Comparison of ENCODE assay signal across 8 mouse cellular contexts in genomic region chr7:19524420-19525104, GRCm38 (mm10). TPM values are rescaled to one million over a fixed set of nuclear protein-coding genes. Genes with fewer than 3 reads are reported as not detected.
DNase-seq lines count a peak whose midpoint lies in the region; ATAC-seq and TF ChIP-seq lines count a peak whose summit lies in the region.

No protein-coding gene starts in this region.

- ATAC-seq in lung, embryonic 14.5 days (ENCODE audit: insufficient read depth), result peak; percentile 19
- peak; percentile 48 for ATAC-seq in forebrain, embryonic 13.5 days
- no peak for ATAC-seq in limb, embryonic 12.5 days (ENCODE audit: insufficient number of reproducible peaks, insufficient read depth, low FRiP score, low TSS enrichment, low read depth)

- peak overlapping the region; percentile 78 for H3K4me2 ChIP-seq in lung, embryonic 14.5 days
- H3K4me2 ChIP-seq in forebrain, embryonic 13.5 days, result peak overlapping the region; percentile 76
- H3K4me2 ChIP-seq in limb, embryonic 12.5 days, result peak overlapping the region; percentile 86

- TF ChIP-seq CTCF in lung, embryonic 14.5 days (IDR thresholded peaks at IDR 0.05; ENCODE audit: low read depth), result no peak
- no peak for TF ChIP-seq CTCF in olfactory bulb, adult 2 months (IDR thresholded peaks at IDR 0.05; ENCODE audit: insufficient read depth, low read depth, low read length)

- H3K4me3 ChIP-seq in lung, embryonic 14.5 days (ENCODE audit: low read depth, low read length), result peak overlapping the region; percentile 40
- H3K4me3 ChIP-seq in forebrain, embryonic 13.5 days, result peak overlapping the region; percentile 43
- peak overlapping the region; percentile 45 for H3K4me3 ChIP-seq in limb, embryonic 12.5 days (replicated peaks)
- H3K4me3 ChIP-seq in olfactory bulb, adult 2 months (ENCODE audit: insufficient read depth, low read depth, low read length), result peak overlapping the region; percentile 42

- H3K27ac ChIP-seq in lung, embryonic 14.5 days (ENCODE audit: low read depth), result no peak overlapping the region; the same call in 1 of the 2 replicates
- no peak overlapping the region for H3K27ac ChIP-seq in forebrain, embryonic 13.5 days
- no peak overlapping the region for H3K27ac ChIP-seq in limb, embryonic 12.5 days
- H3K27ac ChIP-seq in olfactory bulb, adult 2 months (ENCODE audit: insufficient read depth, low read depth, low read length), result no peak overlapping the region

- TF ChIP-seq POLR2A in olfactory bulb, adult 2 months (IDR thresholded peaks at IDR 0.05; ENCODE audit: insufficient read depth, low read depth, low read length), result no peak

- H3K9me3 ChIP-seq in lung, embryonic 14.5 days (ENCODE audit: low read depth, low read length), result no peaks in the 10 kb centered on the region
- no peaks in the 10 kb centered on the region for H3K9me3 ChIP-seq in forebrain, embryonic 13.5 days (replicated peaks)
- no peaks in the 10 kb centered on the region for H3K9me3 ChIP-seq in limb, embryonic 12.5 days

- peak overlapping the region; percentile 34; the same call in 1 of the 2 replicates for H3K9ac ChIP-seq in lung, embryonic 14.5 days
- H3K9ac ChIP-seq in forebrain, embryonic 13.5 days, result peak overlapping the region; percentile 63
- H3K9ac ChIP-seq in limb, embryonic 12.5 days (replicated peaks), result peak overlapping the region; percentile 51

- no peak for DNase-seq in lung, embryonic 14.5 days
- DNase-seq in lung, postnatal 4 days, result no peak
- DNase-seq in adrenal gland, adult 2 months, result no peak
- DNase-seq in Muller cell, postnatal 12 days (ENCODE audit: inconsistent ontology term), result no peak
- DNase-seq in layer of hippocampus, adult 18-20 months (ENCODE audit: low spot score in 2 of 2), result no peak

- peaks cover 9% of the 10 kb centered on the region; the same call in 1 of the 2 replicates for H3K4me1 ChIP-seq in lung, embryonic 14.5 days (ENCODE audit: insufficient read depth)
- H3K4me1 ChIP-seq in forebrain, embryonic 13.5 days, result peaks cover 27% of the 10 kb centered on the region
- peaks cover 27% of the 10 kb centered on the region for H3K4me1 ChIP-seq in limb, embryonic 12.5 days (replicated peaks)
- H3K4me1 ChIP-seq in olfactory bulb, adult 2 months (ENCODE audit: control insufficient read depth, insufficient read depth, low read length), result peaks cover 26% of the 10 kb centered on the region

- H3K27me3 ChIP-seq in lung, embryonic 14.5 days (ENCODE audit: insufficient read depth, low read length), result peaks cover 57% of the 10 kb centered on the region
- peaks cover 61% of the 10 kb centered on the region for H3K27me3 ChIP-seq in forebrain, embryonic 13.5 days
- peaks cover 75% of the 10 kb centered on the region for H3K27me3 ChIP-seq in limb, embryonic 12.5 days

- WGBS in lung, embryonic 14.5 days, result 14% methylated on average over 24 of the region's 24 CpGs
- WGBS in forebrain, embryonic 13.5 days, result 12% methylated on average over 24 of the region's 24 CpGs
- 15% methylated on average over 24 of the region's 24 CpGs for WGBS in limb, embryonic 12.5 days
- 15% methylated on average over 24 of the region's 24 CpGs for WGBS in olfactory bulb, adult 2 months

- peaks cover 13% of the 10 kb centered on the region for H3K36me3 ChIP-seq in lung, embryonic 14.5 days (ENCODE audit: insufficient read depth)
- H3K36me3 ChIP-seq in forebrain, embryonic 13.5 days (ENCODE audit: poor library complexity, severe bottlenecking), result peaks cover 14% of the 10 kb centered on the region
- H3K36me3 ChIP-seq in limb, embryonic 12.5 days, result peaks cover 13% of the 10 kb centered on the region

RNA-seq across cellular contexts. Expression of gene Nkpd1, which starts 6.9 kb away (rescaled TPM):
- polyA plus RNA-seq in lung, embryonic 14.5 days (2014; fragmentation: Nextera tagmentation; extraction: Ambion mirVana), result 0.11 TPM in 2 replicates
- polyA plus RNA-seq in forebrain, embryonic 13.5 days (2015; fragmentation: Nextera tagmentation; extraction: Ambion mirVana), result 0.15 and 0.21 TPM in 2 replicates
- 0.14 TPM in 1 of 2 replicates, not detected in the other for polyA plus RNA-seq in limb, embryonic 12.5 days (2016; fragmentation: Nextera tagmentation; extraction: Ambion mirVana)
- polyA plus RNA-seq in olfactory bulb, adult 2 months (2012; ENCODE audit: insufficient read depth, insufficient read length, low replicate concordance, missing spikeins), result not detected in 2 replicates
- total RNA-seq in adrenal gland, adult 2 months (2021), result under 1 TPM in 1 of 2 experiments, not detected in 1; 0.14 TPM
- polyA plus RNA-seq in adrenal gland, adult 2 months (2012; rRNA removed), result 0.38 and 0.64 TPM in 2 replicates
- total RNA-seq in layer of hippocampus, adult 18-20 months (2021), result under 1 TPM; 0.56 to 0.57 TPM

RNA-seq across cellular contexts. Expression of gene Trappc6a, which starts 16.4 kb away (rescaled TPM):
- polyA plus RNA-seq in lung, embryonic 14.5 days (2014; fragmentation: Nextera tagmentation; extraction: Ambion mirVana), result 77.3 and 83.5 TPM in 2 replicates
- 39.3 and 40.6 TPM in 2 replicates for polyA plus RNA-seq in forebrain, embryonic 13.5 days (2015; fragmentation: Nextera tagmentation; extraction: Ambion mirVana)
- 79.4 and 80.0 TPM in 2 replicates for polyA plus RNA-seq in limb, embryonic 12.5 days (2016; fragmentation: Nextera tagmentation; extraction: Ambion mirVana)
- not detected in 2 replicates for polyA plus RNA-seq in olfactory bulb, adult 2 months (2012; ENCODE audit: insufficient read depth, insufficient read length, low replicate concordance, missing spikeins)
- 10 to 100 TPM; 70.2 to 81.4 TPM for total RNA-seq in adrenal gland, adult 2 months (2021)
- polyA plus RNA-seq in adrenal gland, adult 2 months (2012; rRNA removed), result 253 and 254 TPM in 2 replicates
- total RNA-seq in layer of hippocampus, adult 18-20 months (2021), result 10 to 100 TPM; 20.7 to 21.5 TPM

RNA-seq across cellular contexts. Expression of gene Bloc1s3, which starts 16.4 kb away (rescaled TPM):
- polyA plus RNA-seq in lung, embryonic 14.5 days (2014; fragmentation: Nextera tagmentation; extraction: Ambion mirVana), result 1.1 and 1.7 TPM in 2 replicates
- polyA plus RNA-seq in forebrain, embryonic 13.5 days (2015; fragmentation: Nextera tagmentation; extraction: Ambion mirVana), result 3.3 and 3.4 TPM in 2 replicates
- polyA plus RNA-seq in limb, embryonic 12.5 days (2016; fragmentation: Nextera tagmentation; extraction: Ambion mirVana), result 3.6 and 4.1 TPM in 2 replicates
- not detected in 2 replicates for polyA plus RNA-seq in olfactory bulb, adult 2 months (2012; ENCODE audit: insufficient read depth, insufficient read length, low replicate concordance, missing spikeins)
- 10 to 100 TPM in 1 of 2 experiments, 1 to 10 TPM in 1; 9.8 to 13.2 TPM for total RNA-seq in adrenal gland, adult 2 months (2021)
- 31.9 and 37.2 TPM in 2 replicates for polyA plus RNA-seq in adrenal gland, adult 2 months (2012; rRNA removed)
- 1 to 10 TPM; 6.1 to 6.3 TPM for total RNA-seq in layer of hippocampus, adult 18-20 months (2021)

RNA-seq across cellular contexts. Expression of gene Ppp1r37, which starts 38.3 kb away (rescaled TPM):
- 4.7 and 6.2 TPM in 2 replicates for polyA plus RNA-seq in lung, embryonic 14.5 days (2014; fragmentation: Nextera tagmentation; extraction: Ambion mirVana)
- 22.4 and 23.6 TPM in 2 replicates for polyA plus RNA-seq in forebrain, embryonic 13.5 days (2015; fragmentation: Nextera tagmentation; extraction: Ambion mirVana)
- 33.2 and 39.7 TPM in 2 replicates for polyA plus RNA-seq in limb, embryonic 12.5 days (2016; fragmentation: Nextera tagmentation; extraction: Ambion mirVana)
- not detected in 2 replicates for polyA plus RNA-seq in olfactory bulb, adult 2 months (2012; ENCODE audit: insufficient read depth, insufficient read length, low replicate concordance, missing spikeins)
- total RNA-seq in adrenal gland, adult 2 months (2021), result 10 to 100 TPM; 68.3 to 70.8 TPM
- polyA plus RNA-seq in adrenal gland, adult 2 months (2012; rRNA removed), result 159 and 163 TPM in 2 replicates
- 100 to 1,000 TPM; 122 to 129 TPM for total RNA-seq in layer of hippocampus, adult 18-20 months (2021)

RNA-seq across cellular contexts. Expression of gene Zfp296, which starts 52.5 kb away (rescaled TPM):
- 0.27 and 0.38 TPM in 2 replicates for polyA plus RNA-seq in lung, embryonic 14.5 days (2014; fragmentation: Nextera tagmentation; extraction: Ambion mirVana)
- polyA plus RNA-seq in forebrain, embryonic 13.5 days (2015; fragmentation: Nextera tagmentation; extraction: Ambion mirVana), result 0.23 and 0.35 TPM in 2 replicates
- 0.38 and 0.61 TPM in 2 replicates for polyA plus RNA-seq in limb, embryonic 12.5 days (2016; fragmentation: Nextera tagmentation; extraction: Ambion mirVana)
- polyA plus RNA-seq in olfactory bulb, adult 2 months (2012; ENCODE audit: insufficient read depth, insufficient read length, low replicate concordance, missing spikeins), result not detected in 2 replicates
- total RNA-seq in adrenal gland, adult 2 months (2021), result under 1 TPM; 0.69 to 0.98 TPM
- 3.1 and 3.4 TPM in 2 replicates for polyA plus RNA-seq in adrenal gland, adult 2 months (2012; rRNA removed)
- total RNA-seq in layer of hippocampus, adult 18-20 months (2021), result under 1 TPM; 0.74 to 0.89 TPM

Comparison
In these comparisons a context has a peak if more than half of its experiments do, and no peak if none do; other contexts are left out.
1. RNA of gene Trappc6a, which starts 16.4 kb away (polyA plus RNA-seq): 253 to 254 TPM in adrenal gland, adult 2 months, 77.3 to 83.5 TPM in lung, embryonic 14.5 days, 79.4 to 80.0 TPM in limb, embryonic 12.5 days and 39.3 to 40.6 TPM in forebrain, embryonic 13.5 days; not detected in olfactory bulb, adult 2 months; every median in the first group is over 10 times any median in the second.
2. Peak in every context shown above with its lines, with median percentiles within 50 percentile points of each other: H3K4me2 ChIP-seq, H3K4me3 ChIP-seq and H3K9ac ChIP-seq.